Mouse (Mus musculus): Measurements from ENCODE around the gene Mast4.

- TF ChIP-seq CTCF (IDR thresholded peaks at IDR 0.05; ENCODE audit: low read depth, low read length) (no peak), GATA1 (IDR thresholded peaks at IDR 0.05; ENCODE audit: borderline replicate concordance, low read length) (no peak), POLR2AphosphoS5 (IDR thresholded peaks at IDR 0.05; ENCODE audit: insufficient replicate concordance, low read depth, low read length) (no peak), TAL1 (conservative IDR thresholded peaks at IDR 0.05; ENCODE audit: low read depth, low read length) (no peak)
These were observed 435.7 kb downstream of the Mast4 start for GRCm38 (mm10) chr13:102898374-102899131.

Measured in G1E (cell line).